Mouse (Mus musculus): ENCODE measurements at regions not wholly inside any gene's neighbourhood (a gene's known extent, or its start where the extent isn't known, plus 50 kb on each side); places are given as distances from the start of the nearest gene placed in this dataset.
"Not testable (repeated sequence)": the region's sequence is repeated elsewhere in the genome, so short reads cannot be mapped to it uniquely, and the experiment has no call there.

DNA sequence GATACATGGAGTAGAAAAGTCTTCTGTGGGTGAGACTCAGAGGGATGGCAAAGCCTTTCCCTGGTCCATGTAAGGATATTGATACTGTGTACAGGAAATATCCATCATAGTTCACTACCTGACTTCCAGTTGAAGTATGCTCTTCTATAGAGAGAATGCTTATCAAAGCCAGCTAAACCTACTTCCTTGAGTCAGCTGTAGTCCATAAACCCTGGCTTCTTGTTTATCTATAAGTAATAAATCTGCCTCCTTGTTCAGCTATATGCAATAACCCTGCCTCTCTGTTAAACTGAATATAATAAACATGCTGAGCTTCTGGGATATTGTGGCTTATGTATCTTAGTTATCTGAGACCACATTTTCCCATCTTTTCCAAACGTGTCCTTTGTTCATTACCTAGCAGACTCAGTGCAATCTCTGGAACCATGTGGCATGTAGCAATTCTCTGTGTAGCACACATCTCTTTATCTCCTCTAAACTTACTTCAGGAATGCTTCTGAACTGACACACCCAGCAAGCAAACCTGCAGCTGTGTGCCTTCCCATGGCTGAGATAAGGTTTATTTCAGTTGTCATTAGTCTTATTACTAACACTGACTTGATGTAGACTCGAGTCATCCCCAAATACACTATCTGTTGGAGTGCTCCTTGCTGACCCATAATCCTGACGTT is 694.9 kb upstream of the Map3k7 start:
- no peak for DNase-seq

- no peak for DNase-seq
These were observed 689.8 kb upstream of the Map3k7 start for GRCm38 (mm10) chr4:31274131-31274530.

DNA sequence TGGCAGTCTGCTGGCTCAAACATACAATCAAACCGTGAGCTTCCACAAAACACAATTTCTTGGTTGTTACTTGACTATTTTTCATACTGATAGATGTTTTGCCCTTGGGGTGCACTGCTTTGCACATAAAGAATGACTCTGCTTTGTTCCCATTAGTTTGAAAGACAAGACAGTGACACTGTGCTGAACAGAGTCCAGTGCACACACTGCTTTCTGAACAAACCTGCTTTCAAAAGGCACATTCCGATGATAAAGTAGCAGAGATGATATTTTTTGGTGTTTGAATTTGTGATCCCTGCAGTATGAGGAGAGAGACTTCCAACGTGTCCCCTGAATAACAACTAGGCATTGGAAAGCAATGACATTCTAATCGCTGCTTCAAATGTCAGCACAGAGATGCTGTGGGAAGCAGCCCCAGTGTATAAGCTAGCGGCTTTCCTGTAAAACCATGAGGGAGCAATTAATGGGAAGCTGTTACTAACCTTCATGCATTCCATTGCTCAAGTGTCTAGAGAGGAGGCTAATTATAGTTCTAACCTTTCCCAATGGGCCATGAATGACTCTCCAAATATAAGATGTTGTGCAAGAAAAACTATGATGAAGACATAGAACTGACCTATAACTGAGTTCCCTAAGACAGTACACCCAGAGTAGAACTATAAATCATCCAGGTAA is 673.5 kb upstream of the Map3k7 start:
- no peak for DNase-seq

- no peak for DNase-seq
These were observed 670.1 kb upstream of the Map3k7 start for GRCm38 (mm10) chr4:31293752-31294151.

- DNase-seq = no peak
These were observed 666.0 kb upstream of the Map3k7 start for GRCm38 (mm10) chr4:31297848-31298247.

GRCm38 (mm10) chr4:31319269-31319668 is 644.6 kb upstream of the Map3k7 start:
- DNase-seq = no peak

DNA sequence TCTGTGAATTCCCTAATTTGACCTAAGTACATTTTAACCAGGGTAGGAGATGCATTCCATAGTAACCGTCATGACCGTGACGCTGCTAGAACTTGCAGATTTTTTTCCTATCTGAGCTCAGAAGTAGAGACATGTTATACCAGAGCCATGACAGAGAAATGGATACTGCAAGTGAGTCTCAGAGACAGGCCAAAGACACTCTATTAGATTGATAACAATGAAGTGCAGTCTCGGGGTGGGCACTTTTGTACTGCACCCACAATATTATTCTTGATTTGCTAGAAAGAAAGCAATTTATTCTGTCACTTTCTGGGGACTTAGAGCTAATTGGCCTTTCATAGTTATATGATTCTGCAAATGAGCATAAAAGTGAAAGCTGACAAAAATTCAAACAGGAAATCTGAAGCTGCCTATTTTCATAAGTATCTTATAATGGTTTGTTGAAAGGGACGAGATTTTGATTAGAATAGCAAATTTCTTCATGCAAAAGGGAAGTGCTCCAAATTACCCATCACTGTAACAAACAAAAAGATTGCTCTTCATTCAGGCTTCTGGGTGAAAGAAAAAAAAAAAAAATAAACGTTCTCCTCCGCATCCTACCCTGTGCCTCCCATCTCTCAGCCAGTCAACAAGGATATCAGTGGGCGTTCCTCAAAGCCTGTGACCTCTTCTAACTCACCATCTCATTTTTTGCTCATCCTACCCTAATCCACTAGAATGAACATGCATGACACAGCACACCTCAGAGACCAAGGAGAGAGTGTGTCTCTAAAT is 643.0 kb upstream of the Map3k7 start:
- DNase-seq = no peak

- DNase-seq = no peak
These were observed 640.1 kb upstream of the Map3k7 start for GRCm38 (mm10) chr4:31323816-31324215.

DNA sequence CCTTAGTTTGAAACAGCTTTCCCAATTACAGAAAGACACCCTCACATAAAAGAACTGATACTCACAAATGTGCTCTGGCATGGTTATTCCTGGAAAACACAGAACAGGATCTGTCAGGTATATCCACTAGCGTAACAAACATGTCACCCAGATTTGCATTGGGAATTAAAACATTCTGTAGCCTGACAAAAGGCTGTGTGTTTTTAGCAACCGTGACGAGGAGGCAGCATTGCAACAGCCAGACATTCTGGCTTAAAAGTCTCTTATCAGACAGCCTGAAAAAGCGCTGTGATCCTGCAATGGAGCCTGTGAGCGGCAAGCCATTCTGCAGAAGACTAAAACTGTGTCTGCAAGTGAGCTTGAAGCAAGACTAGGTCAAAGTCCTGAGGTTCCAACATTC is 635.1 kb upstream of the Map3k7 start:
- DNase-seq = no peak

- no peak for DNase-seq
These were observed 632.8 kb upstream of the Map3k7 start for GRCm38 (mm10) chr4:31331053-31331452.

- DNase-seq = no peak
These were observed 628.2 kb upstream of the Map3k7 start for GRCm38 (mm10) chr4:31335686-31336085.

DNA sequence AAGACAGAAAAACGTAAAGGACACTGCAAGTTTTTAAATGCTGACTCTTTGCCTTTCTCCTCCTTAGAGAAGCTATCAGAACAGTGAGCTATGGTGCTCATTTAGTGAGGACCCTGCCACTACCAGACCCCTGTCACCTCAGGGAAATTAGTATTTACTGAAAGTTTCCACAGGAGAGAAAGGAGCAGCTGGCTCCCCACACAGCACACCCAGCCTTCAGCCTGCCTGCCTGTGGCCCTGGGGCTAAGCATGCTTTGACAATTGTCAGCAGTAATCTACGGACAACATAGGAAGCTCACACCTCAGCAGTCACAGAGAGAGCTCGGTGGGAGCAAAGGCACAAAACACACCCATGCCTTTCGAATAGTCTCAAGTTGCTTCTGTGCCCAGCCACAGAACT is 625.9 kb upstream of the Map3k7 start:
- no peak for DNase-seq

GRCm38 (mm10) chr4:31343312-31344248 is 620.3 kb upstream of the Map3k7 start:
- no peak for DNase-seq

GRCm38 (mm10) chr4:31354046-31354445 is 609.9 kb upstream of the Map3k7 start:
- not testable (repeated sequence) for DNase-seq

DNA sequence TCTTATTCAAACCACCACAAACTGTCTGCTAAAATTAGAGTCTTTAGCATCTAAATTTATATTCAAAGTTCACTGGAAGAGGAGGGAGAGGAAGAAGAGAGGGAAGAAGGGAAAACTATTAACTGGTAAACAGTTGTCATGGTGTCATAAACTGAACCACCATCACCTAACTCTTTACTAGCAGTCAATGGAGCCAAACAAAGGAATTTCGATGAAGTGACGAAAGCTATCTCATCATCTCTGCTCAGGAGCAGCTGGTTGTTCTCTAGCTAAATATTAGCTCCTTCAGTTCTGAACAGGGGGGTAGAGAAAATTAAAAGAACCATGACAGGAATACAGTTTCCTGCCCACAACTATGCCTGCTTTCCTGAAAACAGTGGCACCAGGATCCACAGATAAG is 608.9 kb upstream of the Map3k7 start:
- no peak for DNase-seq

DNA sequence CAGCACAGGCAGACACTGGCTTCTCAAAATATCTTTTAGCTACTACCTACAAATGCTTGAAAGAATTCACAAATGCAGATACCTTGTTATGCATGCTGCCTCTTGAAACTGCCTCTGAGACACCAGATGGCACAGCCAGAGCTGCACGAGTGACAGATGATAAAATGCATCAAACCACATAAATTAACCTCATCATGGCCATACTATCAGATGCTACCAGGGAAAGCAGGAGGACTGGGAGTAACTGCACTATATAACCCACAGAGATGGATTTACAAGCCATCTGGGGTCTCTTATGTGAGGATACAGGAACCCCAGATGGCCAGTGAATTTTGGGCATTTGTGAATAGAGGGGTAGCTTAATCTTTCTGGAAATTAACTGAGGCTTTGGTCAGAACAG is 597.7 kb upstream of the Map3k7 start:
- no peak for DNase-seq

GRCm38 (mm10) chr4:31367031-31367430 is 596.9 kb upstream of the Map3k7 start:
- no peak for DNase-seq

- DNase-seq = no peak
These were observed 593.8 kb upstream of the Map3k7 start for GRCm38 (mm10) chr4:31370062-31370461.

DNA sequence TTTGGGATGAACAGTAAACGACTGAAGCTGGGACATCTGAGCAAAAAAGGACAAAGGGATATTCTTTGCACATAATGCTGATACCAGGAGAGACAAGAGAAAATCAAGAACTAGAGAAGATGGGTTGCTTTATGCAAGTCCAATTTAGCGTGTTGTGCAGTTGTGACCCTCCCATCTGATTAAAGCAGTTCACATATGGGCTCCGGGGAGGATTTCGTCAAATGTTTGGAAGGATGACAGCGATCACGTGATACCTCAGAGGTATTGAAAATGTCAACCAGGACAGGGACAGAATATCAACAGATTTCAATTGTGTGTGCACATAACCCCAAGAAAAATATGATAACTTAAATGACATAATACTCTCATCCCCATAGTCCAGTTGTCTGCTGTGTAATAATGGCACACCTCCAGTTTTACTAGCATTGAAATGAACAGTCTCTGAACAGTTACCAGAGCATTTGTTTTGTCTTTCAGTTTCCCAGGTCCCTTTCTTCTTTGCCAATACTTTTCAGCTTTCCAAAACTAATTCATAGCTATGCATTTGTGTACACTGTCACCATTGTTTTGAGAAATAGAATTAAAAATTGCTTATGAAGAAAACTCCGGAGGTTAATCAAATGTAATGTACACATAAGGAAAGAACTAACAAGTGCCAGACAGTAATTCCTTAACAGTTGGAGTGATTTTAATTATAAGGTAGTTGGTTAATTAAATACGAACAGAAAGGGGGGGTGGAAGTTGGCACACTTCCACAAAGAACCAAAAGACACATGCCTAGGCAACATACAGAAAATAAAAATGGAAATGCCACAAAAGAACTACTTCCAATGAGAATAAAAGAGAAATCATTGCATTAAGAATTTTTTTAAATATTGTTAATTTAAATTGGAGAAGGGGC is 582.6 kb upstream of the Map3k7 start:
- DNase-seq = no peak

- DNase-seq = no peak
These were observed 570.8 kb upstream of the Map3k7 start for GRCm38 (mm10) chr4:31392932-31393632.

GRCm38 (mm10) chr4:31395538-31395937 is 568.4 kb upstream of the Map3k7 start:
- DNase-seq = no peak
